Mouse (Mus musculus) T-helper 2 cell (primary cell): ENCODE data around the gene Jsrp1.
"Not testable (repeated sequence)": the region's sequence is repeated elsewhere in the genome, so short reads cannot be mapped to it uniquely, and the experiment has no call there.

Experiments used
- in situ Hi-C: fragments of 300-600 bp; cut with MboI, MseI; formaldehyde crosslinking; loops from one replicate; pipeline ENCODE4 v1.15.1; 2025; ENCODE audit warnings: high pct_unique_total_duplicates

Jsrp1 gene

DNA sequence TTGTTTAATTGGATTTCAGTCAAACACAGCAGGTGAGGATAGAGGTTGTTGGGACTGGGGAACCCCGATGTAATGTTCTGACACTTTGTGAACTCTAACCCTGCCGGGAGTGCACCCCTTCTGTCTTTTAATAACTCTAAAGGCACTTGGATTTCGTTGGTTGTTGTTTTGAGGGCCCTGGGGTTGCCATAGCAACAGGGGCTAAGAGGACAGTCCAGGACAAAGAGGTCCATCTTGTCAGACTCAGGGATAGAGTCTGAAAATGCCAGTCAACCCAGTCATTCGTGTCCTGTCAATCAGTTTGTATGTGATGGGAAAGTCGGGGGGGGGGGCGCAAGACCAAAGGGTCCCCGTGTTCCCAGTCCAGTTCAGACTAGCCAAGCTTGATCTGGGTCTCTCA is 19.5 kb upstream of the Jsrp1 start:
- in situ Hi-C loops: no loop called here

DNA sequence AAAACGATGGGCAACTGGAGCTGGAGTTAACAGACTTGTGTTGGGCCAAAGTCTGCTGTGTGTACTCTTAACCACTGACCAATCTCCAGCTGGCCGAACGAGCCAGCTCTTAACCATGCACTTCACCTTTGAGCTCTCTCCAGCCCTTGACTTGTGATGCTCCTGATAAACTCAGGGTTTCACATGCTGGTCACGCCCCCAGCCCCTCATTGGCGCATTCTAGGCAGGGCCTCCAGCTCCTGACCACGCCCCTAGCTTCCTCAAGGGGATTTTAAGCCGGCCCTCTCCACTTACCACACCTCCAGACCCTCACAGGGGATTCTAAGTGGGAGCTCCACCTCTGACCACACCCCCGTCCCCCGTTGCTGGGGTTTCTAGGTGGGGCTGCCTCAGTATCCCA is 17.8 kb upstream of the Jsrp1 start:
- in situ Hi-C loops: no loop called here

GRCm38 (mm10) chr10:80829359-80830278 is 16.3 kb upstream of the Jsrp1 start:
- in situ Hi-C loops: no loop called here

DNA sequence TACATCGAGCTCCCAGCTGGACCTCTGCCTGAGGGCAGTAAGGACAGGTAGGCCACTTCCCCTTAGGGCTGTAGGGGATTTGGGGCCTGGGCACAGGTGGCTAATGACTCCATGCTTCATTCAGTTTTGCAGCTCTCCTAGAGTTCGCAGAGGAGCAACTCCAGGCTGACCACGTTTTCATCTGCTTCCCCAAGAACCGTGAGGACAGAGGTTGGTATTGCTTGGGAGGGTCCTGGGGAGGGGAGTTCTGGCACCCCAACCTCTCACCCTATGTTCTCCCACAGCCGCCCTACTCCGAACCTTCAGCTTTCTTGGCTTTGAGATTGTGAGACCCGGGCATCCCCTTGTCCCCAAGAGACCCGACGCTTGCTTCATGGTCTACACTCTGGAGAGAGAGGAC is 15.3 kb upstream of the Jsrp1 start:
- in situ Hi-C loops: not testable (repeated sequence)

DNA sequence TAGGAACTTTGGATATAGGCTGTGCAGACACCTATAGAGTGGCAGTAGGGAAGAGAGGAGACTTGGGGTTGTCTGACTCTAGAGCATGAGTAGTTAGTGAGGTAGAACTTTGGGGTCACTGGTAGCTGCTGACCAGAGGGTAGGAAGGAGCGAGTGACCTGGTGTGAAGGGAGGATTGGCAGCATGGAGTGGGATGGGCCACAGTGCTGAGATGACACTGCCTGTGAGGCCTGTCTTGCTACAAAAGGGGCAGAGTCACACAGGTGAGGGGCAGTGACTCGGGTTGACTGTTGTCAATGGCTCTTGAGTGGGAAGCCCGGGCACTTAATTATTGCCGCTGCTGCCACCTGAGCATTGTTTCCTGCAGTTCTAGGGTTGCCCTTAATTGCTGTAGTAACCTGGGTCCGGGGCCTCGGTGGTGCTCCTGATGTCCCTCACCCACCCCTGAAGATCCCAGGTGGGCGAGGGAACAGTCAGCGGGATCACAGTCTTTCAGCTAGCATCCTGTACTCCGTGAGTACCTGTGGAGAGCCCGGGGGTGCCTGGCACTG is 14.6 kb upstream of the Jsrp1 start:
- in situ Hi-C loops: no loop called here

DNA sequence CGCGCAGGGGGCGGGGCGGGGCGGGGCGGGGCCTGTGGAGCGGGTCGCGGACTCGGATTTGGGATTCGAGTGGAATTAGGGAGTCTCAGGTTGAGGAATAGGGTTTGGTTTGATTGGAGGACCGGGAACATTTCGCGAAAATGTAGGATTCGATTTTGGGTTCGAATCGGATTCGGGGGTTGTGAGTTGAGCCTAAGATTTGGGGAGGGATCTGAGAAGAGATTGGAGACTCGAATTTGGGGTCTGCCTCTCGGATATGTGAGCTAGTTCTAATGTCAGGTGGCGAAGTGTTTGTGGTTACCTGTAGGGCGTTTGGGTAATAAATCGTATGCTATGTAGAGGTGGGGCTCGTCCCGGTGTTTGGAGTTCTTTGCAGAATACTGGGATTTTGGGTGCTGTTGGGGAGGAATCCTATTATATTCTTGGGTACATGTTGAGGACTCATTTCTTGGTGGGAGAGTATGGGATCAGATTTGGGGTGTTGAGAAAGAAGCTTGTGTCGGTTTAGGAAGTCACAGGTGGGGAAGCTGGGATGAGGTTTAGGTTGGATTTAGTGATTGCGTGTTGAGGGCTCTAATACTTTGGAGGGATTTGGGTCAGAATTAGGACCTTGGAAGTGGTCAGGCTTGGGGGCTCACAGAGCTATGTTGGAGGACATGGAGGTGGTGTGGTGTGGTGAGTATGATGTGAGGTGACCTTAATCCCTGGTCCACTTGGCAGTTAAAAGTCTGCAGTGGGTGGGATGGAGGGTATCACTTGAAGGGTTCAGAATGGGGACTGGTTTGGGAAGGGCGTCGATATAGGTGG is 14.0 kb upstream of the Jsrp1 start:
- in situ Hi-C loops: no loop called here

GRCm38 (mm10) chr10:80826151-80827062 is 13.1 kb upstream of the Jsrp1 start, which contains the start of gene Oaz1:
Oaz1 (plus strand) TSS chr10:80826656.
- in situ Hi-C loops: no loop called here

DNA sequence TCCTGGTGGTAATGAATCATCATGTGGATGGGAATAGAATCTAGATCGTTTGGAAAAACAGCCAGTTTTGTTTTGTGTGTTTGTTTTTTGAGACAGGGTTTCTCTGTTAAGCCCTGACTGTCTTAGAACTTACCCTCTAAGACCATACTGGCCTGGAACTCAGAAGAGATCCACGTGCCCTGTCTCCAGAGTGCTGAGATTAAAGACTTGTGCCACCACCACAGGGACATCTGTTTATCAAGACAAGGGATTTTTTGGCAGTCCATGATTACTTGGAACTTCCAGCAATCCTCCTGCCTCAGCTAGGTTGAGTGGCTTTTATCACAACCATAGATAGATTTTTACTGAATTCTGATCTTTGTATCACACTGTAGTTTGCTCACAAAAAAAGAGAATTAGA is 11.5 kb upstream of the Jsrp1 start:
- in situ Hi-C loops: loop anchor here (5.0 kb wide), 1 partner anchor 52 kb away; no protein-coding TSS in a partner anchor

DNA sequence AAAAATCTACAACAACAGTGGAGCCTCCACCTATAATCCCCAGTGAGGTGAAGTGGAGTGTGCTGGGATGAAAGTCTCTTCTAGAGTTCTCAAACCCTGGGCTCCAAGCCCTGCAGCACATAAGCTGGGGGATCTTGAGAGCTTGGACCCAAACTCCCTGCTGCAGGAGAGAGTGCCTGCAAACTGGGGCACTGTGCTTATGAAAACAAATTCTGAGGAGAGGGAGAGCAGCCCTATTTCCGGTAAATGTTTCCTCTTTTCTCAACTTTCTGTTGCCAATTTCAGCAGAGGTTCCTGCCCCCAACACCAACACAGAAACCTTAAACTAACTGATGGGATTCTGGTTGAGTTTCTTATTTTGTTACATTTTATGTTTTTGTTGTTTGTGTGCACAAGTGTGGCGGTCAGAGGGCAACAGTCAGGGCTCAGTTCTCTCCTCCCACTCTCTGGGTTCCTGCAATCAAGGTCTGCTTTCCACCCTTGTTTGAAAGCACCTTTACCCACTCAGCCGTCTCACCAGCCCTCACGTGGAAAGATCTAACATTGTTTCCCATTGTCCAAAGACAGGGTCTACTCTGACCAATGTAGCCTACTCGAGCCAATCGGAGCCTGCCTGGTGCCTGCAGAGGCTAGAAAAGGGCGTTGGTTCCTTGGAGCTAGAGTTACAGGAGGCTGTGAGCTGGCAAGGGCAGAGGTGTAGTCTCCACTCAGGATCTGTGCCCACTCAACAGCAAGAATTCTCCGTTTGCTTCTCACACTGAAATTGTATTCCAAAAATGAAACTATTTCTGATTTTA is 10.7 kb upstream of the Jsrp1 start:
- in situ Hi-C loops: loop anchor here (5.0 kb wide), 1 partner anchor 53 kb away; no protein-coding TSS in a partner anchor

DNA sequence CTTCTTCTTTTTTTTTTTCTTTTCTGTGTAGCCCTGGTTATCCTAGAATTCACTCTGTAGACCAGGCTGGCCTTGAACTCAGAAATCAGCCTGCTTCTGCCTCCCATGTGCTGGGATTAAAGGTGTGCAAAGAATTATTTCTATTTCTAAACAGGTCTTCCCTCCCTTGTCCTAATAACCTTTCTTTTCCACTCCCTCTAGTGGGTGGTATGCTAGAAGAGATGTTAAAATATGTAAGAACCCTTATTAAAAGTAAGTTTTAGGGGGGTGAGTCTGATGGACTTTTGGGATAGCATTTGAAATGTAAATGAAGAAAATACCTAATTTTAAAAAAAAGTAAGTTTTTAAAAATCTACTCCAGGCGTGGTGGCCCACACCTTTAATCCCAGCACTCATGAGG is 10.0 kb upstream of the Jsrp1 start:
- in situ Hi-C loops: loop anchor here (5.0 kb wide), 1 partner anchor 54 kb away; no protein-coding TSS in a partner anchor

DNA sequence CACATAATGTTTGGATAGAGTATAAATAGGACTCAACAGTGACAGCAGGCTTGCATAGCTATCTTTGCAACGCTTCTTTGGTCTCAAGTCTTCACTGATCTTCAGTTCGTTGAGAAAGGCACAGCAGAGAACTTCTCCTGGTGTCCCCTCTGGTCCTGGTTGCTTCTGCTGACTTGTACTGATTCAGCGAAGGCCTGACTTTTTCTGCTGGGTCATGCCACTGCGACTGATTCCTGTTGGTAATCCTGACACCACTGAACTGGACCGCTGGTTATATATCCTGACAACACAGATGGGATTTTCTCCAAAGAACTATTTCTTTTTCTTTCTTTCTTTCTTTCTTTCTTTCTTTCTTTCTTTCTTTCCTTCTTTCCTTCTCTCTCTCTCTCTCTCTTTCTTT is 9.2 kb upstream of the Jsrp1 start:
- in situ Hi-C loops: loop anchor here (5.0 kb wide), 1 partner anchor 55 kb away; no protein-coding TSS in a partner anchor

- in situ Hi-C loops: loop anchor here (5.0 kb wide), 1 partner anchor 55 kb away; no protein-coding TSS in a partner anchor
Observed at GRCm38 (mm10) chr10:80821991-80822390, 8.7 kb upstream of the Jsrp1 start.

GRCm38 (mm10) chr10:80819406-80819805 is 6.1 kb upstream of the Jsrp1 start:
- in situ Hi-C loops: no loop called here

DNA sequence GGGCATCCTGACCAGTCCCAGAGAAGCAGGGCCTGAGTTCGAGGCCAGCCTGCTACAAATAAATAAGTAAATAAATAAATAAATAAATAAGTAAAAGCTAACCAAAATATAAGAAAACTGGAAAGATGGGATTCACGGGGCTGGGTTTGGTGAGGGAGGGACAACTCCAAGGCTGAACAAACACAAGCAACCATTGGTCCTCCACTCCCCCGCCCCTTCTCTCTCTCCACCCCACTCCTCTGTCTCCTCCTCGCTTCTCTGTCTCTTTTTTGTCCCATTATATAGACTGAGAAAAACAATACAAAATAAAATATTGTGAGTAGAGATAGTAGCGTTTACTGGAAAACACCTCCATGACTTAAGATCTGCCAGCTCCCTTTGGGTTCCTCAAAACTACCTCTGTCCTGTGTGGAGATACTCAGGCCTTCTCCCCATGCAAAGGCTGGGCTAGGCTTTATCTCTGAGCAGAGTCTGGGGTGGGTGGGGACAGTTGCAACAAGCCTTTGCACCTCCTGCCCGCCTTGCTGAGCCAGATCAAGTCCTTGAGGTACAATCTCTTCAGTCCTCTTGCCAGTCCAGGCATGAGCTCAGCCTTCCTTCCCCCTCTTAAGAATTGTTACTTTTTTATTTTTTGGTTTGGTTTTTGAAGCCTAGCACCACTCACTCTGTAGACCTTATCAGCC is 5.4 kb upstream of the Jsrp1 start:
- in situ Hi-C loops: no loop called here

DNA sequence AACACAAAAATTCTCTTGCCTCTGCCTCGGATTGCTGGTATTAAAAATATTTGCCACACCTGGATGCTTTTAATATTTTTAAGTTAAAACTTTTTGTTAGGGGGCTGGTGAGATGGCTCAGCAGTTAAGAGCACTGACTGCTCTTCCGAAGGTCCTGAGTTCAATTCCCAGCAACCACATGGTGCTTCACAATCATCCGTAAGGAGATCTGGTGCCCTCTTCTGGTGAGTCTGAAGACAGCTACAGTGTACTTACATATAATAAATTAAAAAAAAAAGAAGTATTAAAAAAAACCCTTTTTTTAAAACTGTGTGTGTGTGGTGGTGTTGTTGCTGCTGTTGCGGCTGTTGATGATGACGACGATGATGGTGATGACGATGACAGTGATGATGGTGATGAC is 4.7 kb upstream of the Jsrp1 start:
- in situ Hi-C loops: not testable (repeated sequence)

- in situ Hi-C loops: no loop called here
Observed at GRCm38 (mm10) chr10:80817164-80817563, 3.9 kb upstream of the Jsrp1 start.

DNA sequence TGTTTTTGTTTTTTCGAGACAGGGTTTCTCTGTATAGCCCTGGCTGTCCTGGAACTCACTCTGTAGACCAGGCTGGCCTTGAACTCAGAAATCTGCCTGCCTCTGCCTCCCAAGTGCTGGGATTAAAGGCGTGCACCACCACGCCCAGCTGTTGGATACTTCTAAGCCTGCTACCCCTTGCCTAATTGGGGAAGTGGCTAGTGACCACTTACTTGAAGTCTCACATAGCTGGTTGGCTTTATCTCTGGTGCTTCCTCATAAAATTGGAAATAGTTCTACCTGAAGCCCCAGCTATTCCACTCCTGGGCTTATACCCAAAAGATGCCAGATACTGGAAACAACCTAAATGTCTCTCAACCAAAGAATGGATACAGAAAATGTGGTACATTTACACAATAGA is 3.0 kb upstream of the Jsrp1 start:
- in situ Hi-C loops: not testable (repeated sequence)

DNA sequence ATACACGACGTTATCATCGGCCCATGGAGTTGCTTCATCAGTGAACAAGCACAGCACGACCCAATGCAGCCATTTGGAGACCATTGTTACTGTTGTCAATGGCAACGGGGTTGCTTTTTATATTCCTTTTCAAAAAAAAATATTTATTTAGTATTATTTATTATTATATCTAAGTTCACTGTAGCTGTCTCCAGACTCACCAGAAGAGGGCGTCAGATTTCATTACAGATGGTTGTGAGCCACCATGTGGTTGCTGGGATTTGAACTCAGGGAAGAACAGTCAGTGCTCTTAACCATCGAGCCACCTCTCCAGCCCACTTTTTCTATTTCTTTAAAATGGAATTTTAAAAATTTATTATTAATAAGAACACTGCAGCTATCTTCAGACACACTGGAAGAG is 1.5 kb upstream of the Jsrp1 start:
- in situ Hi-C loops: no loop called here

- in situ Hi-C loops: no loop called here
Observed at GRCm38 (mm10) chr10:80812391-80813041, 782 bp downstream of the Jsrp1 start.
